Mouse (Mus musculus): ENCODE results near the gene Bola2. TPM values are rescaled to one million over a fixed set of nuclear protein-coding genes. Genes with fewer than 3 reads are reported as not detected.

Bola2 gene
- polyA plus RNA-seq, 1 experiment: 35.7 TPM

- Histone ChIP-seq H3K27me3 (ENCODE audit: control insufficient read depth, insufficient read depth, low read length) (no peaks in the 10 kb centered on the region; the same call in 1 of the 2 replicates), H3K27ac (ENCODE audit: control insufficient read depth, insufficient read depth, low read depth, low read length) (no peak overlapping the region), H3K36me3 (ENCODE audit: control insufficient read depth, insufficient read depth, low read length) (no peaks in the 10 kb centered on the region), H3K4me1 (ENCODE audit: control insufficient read depth, insufficient read depth, low read length) (peaks cover 12% of the 10 kb centered on the region), H3K4me3 (ENCODE audit: control insufficient read depth, low read depth, low read length) (no peak overlapping the region)
- TF ChIP-seq CTCF (IDR thresholded peaks at IDR 0.05; ENCODE audit: control insufficient read depth, insufficient read depth, insufficient replicate concordance, low read depth, low read length) (no peak), POLR2A (IDR thresholded peaks at IDR 0.05; ENCODE audit: control insufficient read depth, low read depth, low read length) (no peak)
Measured at GRCm38 (mm10) chr7:126708175-126708952, 13.2 kb downstream of the Bola2 start.

- no peak overlapping the region for H3K4me3 ChIP-seq (ENCODE audit: control insufficient read depth, low read depth, low read length)
- TF ChIP-seq POLR2A (IDR thresholded peaks at IDR 0.05; ENCODE audit: control insufficient read depth, low read depth, low read length): no peak
- no peak for TF ChIP-seq CTCF (IDR thresholded peaks at IDR 0.05; ENCODE audit: control insufficient read depth, insufficient read depth, insufficient replicate concordance, low read depth, low read length)
Measured at GRCm38 (mm10) chr7:126710266-126710665, 15.1 kb downstream of the Bola2 start.

GRCm38 (mm10) chr7:126711910-126712309 lies 16.7 kb downstream of the Bola2 start:
- Histone ChIP-seq H3K36me3 (ENCODE audit: control insufficient read depth, insufficient read depth, low read length) (no peaks in the 10 kb centered on the region), H3K27ac (ENCODE audit: control insufficient read depth, insufficient read depth, low read depth, low read length) (no peak overlapping the region), H3K4me1 (ENCODE audit: control insufficient read depth, insufficient read depth, low read length) (no peaks in the 10 kb centered on the region), H3K4me3 (ENCODE audit: control insufficient read depth, low read depth, low read length) (no peak overlapping the region), H3K27me3 (ENCODE audit: control insufficient read depth, insufficient read depth, low read length) (no peaks in the 10 kb centered on the region)
- TF ChIP-seq CTCF (IDR thresholded peaks at IDR 0.05; ENCODE audit: control insufficient read depth, insufficient read depth, insufficient replicate concordance, low read depth, low read length) (no peak), POLR2A (IDR thresholded peaks at IDR 0.05; ENCODE audit: control insufficient read depth, low read depth, low read length) (no peak)

More at GRCm38 (mm10) chr7:126710266-126710665, 15.1 kb downstream of the Bola2 start:
- H3K27ac ChIP-seq (ENCODE audit: control insufficient read depth, insufficient read depth, low read depth, low read length): no peak overlapping the region
- H3K36me3 ChIP-seq (ENCODE audit: control insufficient read depth, insufficient read depth, low read length): no peaks in the 10 kb centered on the region
- H3K4me1 ChIP-seq (ENCODE audit: control insufficient read depth, insufficient read depth, low read length): no peaks in the 10 kb centered on the region
- no peaks in the 10 kb centered on the region for H3K27me3 ChIP-seq (ENCODE audit: control insufficient read depth, insufficient read depth, low read length)

GRCm38 (mm10) chr7:126715679-126716078 lies 20.5 kb downstream of the Bola2 start:
- H3K27ac ChIP-seq (ENCODE audit: control insufficient read depth, insufficient read depth, low read depth, low read length): no peak overlapping the region
- no peak for TF ChIP-seq CTCF (IDR thresholded peaks at IDR 0.05; ENCODE audit: control insufficient read depth, insufficient read depth, insufficient replicate concordance, low read depth, low read length)
- no peak overlapping the region for H3K4me3 ChIP-seq (ENCODE audit: control insufficient read depth, low read depth, low read length)
- H3K36me3 ChIP-seq (ENCODE audit: control insufficient read depth, insufficient read depth, low read length): no peaks in the 10 kb centered on the region
- no peaks in the 10 kb centered on the region for H3K27me3 ChIP-seq (ENCODE audit: control insufficient read depth, insufficient read depth, low read length)
- H3K4me1 ChIP-seq (ENCODE audit: control insufficient read depth, insufficient read depth, low read length): no peaks in the 10 kb centered on the region

- H3K36me3 ChIP-seq (ENCODE audit: control insufficient read depth, insufficient read depth, low read length): no peaks in the 10 kb centered on the region
- no peak overlapping the region for H3K4me3 ChIP-seq (ENCODE audit: control insufficient read depth, low read depth, low read length)
- no peaks in the 10 kb centered on the region for H3K4me1 ChIP-seq (ENCODE audit: control insufficient read depth, insufficient read depth, low read length)
- no peaks in the 10 kb centered on the region for H3K27me3 ChIP-seq (ENCODE audit: control insufficient read depth, insufficient read depth, low read length)
- TF ChIP-seq CTCF (IDR thresholded peaks at IDR 0.05; ENCODE audit: control insufficient read depth, insufficient read depth, insufficient replicate concordance, low read depth, low read length): no peak
- no peak for TF ChIP-seq POLR2A (IDR thresholded peaks at IDR 0.05; ENCODE audit: control insufficient read depth, low read depth, low read length)
- no peak overlapping the region for H3K27ac ChIP-seq (ENCODE audit: control insufficient read depth, insufficient read depth, low read depth, low read length)
Measured at GRCm38 (mm10) chr7:126717566-126717965, 22.4 kb downstream of the Bola2 start.

GRCm38 (mm10) chr7:126718787-126719337 lies 23.7 kb downstream of the Bola2 start:
- Histone ChIP-seq H3K27me3 (ENCODE audit: control insufficient read depth, insufficient read depth, low read length) (no peaks in the 10 kb centered on the region), H3K4me3 (ENCODE audit: control insufficient read depth, low read depth, low read length) (no peak overlapping the region), H3K36me3 (ENCODE audit: control insufficient read depth, insufficient read depth, low read length) (no peaks in the 10 kb centered on the region), H3K4me1 (ENCODE audit: control insufficient read depth, insufficient read depth, low read length) (no peaks in the 10 kb centered on the region), H3K27ac (ENCODE audit: control insufficient read depth, insufficient read depth, low read depth, low read length) (no peak overlapping the region)
- peak; percentile 63; the same call in 1 of the 2 replicates for TF ChIP-seq CTCF (IDR thresholded peaks at IDR 0.05; ENCODE audit: control insufficient read depth, insufficient read depth, insufficient replicate concordance, low read depth, low read length)
- no peak for TF ChIP-seq POLR2A (IDR thresholded peaks at IDR 0.05; ENCODE audit: control insufficient read depth, low read depth, low read length)

- H3K36me3 ChIP-seq (ENCODE audit: control insufficient read depth, insufficient read depth, low read length): no peaks in the 10 kb centered on the region
- no peak for TF ChIP-seq CTCF (IDR thresholded peaks at IDR 0.05; ENCODE audit: control insufficient read depth, insufficient read depth, insufficient replicate concordance, low read depth, low read length)
- no peak overlapping the region for H3K27ac ChIP-seq (ENCODE audit: control insufficient read depth, insufficient read depth, low read depth, low read length)
- H3K4me1 ChIP-seq (ENCODE audit: control insufficient read depth, insufficient read depth, low read length): no peaks in the 10 kb centered on the region
- no peak overlapping the region for H3K4me3 ChIP-seq (ENCODE audit: control insufficient read depth, low read depth, low read length)
- H3K27me3 ChIP-seq (ENCODE audit: control insufficient read depth, insufficient read depth, low read length): no peaks in the 10 kb centered on the region
Measured at GRCm38 (mm10) chr7:126721635-126722034, 26.4 kb downstream of the Bola2 start.

Measured in testis, adult 2 months (tissue).